Mouse (Mus musculus) megakaryocyte, adult 5-6 weeks (primary cell): ENCODE data around the gene Exosc2. TPM values are rescaled to one million over a fixed set of nuclear protein-coding genes. Genes with fewer than 3 reads are reported as not detected.
A peak's percentile ranks its signal among the peaks of the same experiment; 100 is the strongest.

Experiments used
- ATAC-seq: 2 replicates; pipeline ENCODE4 v1.8.0; 2016; ENCODE audit warnings: mild to moderate bottlenecking, inconsistent platforms; ENCODE audit not compliant: poor library complexity, severe bottlenecking
- total RNA-seq, 2 experiments: library from RNA; stranded (forward) in 1 of 2; stranded (reverse) in 1 of 2; fragments of 153-499, 151-499 nt in 1 of 2; fragments of 221-1000, 200-1000 nt in 1 of 2; gene quantifications; 2 replicates each; pipeline versions ENCODE4 v1.2.3 to v1.2.4; 2015 to 2017

Gene Exosc2
- total RNA-seq (2015) (15.3 and 17.7 TPM in 2 replicates), total RNA-seq (2017) (24.1 and 25.9 TPM in 2 replicates)

- ATAC-seq: peak; percentile 97
These were observed at the start of gene Exosc2 for GRCm38 (mm10) chr2:31670551-31671035. Gene Exosc2 (plus strand): TSS chr2:31670715.

- ATAC-seq: no peak
These were observed 37.0 kb upstream of the Exosc2 start for GRCm38 (mm10) chr2:31633531-31633930.

DNA sequence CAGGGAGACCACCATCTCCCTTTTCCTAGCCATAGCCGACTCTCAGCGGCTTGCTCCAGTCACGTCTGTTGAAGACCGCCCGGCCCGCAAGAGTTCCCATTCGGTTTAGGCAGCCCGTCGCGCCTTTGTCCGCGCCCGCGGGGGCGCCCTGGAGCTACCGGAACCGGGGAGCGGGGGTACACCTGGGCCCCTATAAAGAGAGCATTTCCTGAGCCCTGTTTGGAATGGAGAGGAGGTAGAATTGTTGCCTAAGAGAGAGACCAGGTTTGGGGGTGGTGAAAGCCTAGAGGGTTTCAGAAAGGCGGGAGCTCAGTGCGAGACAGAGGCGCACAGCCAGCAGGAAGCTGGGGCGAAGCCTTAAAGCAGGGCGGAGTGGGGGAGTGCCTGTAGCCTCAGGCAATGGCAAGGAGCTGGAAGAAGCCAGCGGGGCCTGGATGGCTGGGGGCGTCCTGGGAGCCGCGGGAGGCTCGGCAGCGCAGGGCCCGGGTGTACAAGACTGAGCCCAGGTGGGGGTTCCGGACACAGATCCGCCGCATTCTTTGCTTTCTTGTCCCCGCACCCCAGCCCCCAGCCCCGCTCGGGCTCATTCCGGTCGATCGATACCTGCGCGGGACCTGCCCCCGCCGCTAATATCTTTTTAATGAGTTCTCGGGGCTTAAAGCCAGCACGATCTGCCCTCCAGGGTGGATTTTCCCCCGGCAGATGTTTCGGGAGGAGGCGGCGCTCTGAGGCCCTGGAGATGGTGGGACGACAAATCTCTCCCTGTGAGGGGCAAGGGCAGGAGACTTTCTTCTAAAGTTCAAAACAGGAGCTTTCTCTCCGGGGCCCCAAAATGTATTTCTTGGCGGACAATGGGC is 35.0 kb upstream of the Exosc2 start:
- no peak for ATAC-seq

GRCm38 (mm10) chr2:31636138-31636741 is 34.3 kb upstream of the Exosc2 start:
- no peak for ATAC-seq

- ATAC-seq: no peak
These were observed 33.8 kb upstream of the Exosc2 start for GRCm38 (mm10) chr2:31636742-31637141.

DNA sequence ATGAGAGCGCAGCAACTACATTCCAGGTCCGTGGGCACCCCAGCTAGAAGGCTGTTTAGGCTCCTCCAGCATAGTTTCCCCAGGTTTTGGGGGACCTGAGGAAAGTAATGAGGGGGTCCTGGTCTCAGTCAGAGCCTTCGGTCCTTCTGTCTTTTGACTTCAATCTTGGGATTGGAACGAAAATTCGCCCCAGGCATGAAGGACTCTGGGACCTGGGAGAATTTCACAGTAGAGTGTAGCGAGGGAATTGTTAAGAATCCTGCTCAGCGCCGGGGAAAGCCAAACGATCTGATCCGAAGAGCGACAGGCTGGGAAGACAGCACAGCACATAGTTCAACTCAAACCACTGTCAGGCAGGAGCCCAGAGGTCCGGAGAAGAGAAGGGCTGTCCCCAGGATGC is 33.2 kb upstream of the Exosc2 start:
- no peak for ATAC-seq

GRCm38 (mm10) chr2:31637807-31638206 is 32.7 kb upstream of the Exosc2 start:
- ATAC-seq: no peak

- ATAC-seq: no peak
These were observed 31.7 kb upstream of the Exosc2 start for GRCm38 (mm10) chr2:31638581-31639465.

DNA sequence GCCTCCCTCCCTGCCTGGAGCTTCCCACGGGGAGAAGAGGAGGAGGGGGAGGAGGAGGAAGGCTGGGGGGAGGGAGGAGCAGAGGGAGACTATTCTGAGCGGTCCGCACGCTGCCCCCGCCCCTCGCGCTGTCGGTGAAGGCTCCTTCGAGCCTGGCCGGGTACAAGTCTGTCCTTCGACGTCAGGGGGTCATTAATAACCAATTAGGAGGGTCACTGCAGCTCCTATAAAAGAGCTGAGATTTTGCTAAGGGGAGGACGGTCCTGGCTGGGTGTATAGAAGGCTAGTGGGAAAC is 31.1 kb upstream of the Exosc2 start:
- no peak for ATAC-seq

- no peak for ATAC-seq
These were observed 30.5 kb upstream of the Exosc2 start, which contains the start of gene Prdm12 for GRCm38 (mm10) chr2:31639901-31640608. Gene Prdm12 (plus strand): TSS chr2:31640037.

DNA sequence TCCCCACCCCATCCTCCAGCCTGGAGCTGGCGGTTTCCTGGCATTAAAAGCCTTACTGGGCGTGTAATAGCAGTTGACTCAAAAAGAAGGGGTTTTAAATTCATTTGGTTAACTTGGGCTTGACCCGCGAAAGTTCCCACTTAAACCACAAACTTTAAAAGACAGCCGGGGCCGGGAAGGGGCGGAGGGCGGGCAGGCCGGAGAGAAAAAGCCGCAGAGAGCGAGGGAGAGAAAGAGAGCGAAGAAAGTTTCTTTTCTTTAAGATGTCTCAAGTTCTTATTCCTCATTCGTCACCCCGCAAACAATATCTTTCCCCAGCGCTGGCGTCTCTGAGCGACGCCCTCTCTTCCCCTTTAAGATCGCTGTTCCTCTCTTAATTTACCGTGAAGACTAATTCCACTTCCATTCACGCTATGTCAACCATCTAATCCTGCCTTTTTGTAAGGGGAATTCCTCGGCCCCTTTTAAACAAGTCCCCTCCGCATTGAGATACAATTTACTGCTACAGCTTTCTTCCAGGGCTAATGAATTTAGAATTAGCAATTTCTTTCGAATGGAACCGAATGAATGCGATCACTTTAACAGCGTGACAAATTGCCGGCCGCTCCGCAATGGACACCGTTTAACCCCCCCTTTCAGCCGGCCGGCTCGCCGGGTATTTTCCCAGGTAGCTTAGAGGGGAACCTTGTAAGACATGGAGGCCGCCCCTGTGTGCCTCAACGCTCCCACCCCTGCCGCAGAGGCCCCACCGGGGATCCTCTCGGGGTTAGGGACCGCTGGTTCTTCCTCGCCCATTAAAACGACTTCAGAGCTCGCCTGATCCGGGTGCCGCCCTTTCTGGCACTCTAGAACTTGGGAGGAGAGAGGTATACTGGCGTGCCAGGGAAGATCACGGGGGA is 29.7 kb upstream of the Exosc2 start:
- no peak for ATAC-seq

- no peak for ATAC-seq
These were observed 29.0 kb upstream of the Exosc2 start for GRCm38 (mm10) chr2:31641508-31641830.

DNA sequence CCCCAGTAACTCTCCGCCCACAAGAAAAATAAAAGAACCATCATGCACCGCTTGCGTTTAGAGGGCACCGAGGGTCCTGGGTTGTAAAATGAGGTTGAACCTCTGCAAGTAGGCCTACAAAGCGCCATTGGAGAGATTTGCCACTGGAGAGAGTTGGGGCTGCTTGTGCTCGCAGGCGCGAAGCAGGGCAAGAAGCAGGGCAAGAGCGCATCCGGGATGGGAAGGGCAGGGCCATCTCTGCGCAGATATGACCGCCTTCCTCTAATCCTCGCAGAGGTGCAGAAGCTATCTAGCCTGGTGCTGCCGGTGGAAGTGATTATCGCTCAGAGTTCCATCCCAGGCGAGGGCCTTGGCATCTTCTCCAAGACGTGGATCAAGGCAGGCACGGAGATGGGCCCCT is 28.6 kb upstream of the Exosc2 start:
- ATAC-seq: no peak

GRCm38 (mm10) chr2:31653971-31654853 is 16.3 kb upstream of the Exosc2 start:
- no peak for ATAC-seq

- no peak for ATAC-seq
These were observed 15.5 kb upstream of the Exosc2 start for GRCm38 (mm10) chr2:31654854-31655559.

DNA sequence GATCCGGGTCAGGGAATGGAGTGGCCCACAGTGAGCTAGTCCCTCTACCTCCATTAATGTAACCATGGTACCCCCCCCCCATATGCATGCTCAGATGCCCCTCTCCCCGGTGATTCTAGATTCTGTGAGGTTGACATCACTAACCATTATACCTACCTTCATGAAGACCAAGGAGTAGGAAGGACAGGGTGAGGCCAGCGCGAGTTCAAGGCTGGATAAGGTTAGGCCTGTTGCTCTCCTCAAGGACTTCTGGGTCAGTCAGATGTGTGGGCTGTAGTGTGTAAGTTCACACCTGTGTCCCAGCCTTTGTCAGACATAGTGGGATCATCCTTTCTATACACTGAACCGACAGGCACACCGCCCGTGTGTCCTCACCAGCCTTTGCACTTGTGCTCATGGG is 14.1 kb upstream of the Exosc2 start:
- ATAC-seq: no peak

DNA sequence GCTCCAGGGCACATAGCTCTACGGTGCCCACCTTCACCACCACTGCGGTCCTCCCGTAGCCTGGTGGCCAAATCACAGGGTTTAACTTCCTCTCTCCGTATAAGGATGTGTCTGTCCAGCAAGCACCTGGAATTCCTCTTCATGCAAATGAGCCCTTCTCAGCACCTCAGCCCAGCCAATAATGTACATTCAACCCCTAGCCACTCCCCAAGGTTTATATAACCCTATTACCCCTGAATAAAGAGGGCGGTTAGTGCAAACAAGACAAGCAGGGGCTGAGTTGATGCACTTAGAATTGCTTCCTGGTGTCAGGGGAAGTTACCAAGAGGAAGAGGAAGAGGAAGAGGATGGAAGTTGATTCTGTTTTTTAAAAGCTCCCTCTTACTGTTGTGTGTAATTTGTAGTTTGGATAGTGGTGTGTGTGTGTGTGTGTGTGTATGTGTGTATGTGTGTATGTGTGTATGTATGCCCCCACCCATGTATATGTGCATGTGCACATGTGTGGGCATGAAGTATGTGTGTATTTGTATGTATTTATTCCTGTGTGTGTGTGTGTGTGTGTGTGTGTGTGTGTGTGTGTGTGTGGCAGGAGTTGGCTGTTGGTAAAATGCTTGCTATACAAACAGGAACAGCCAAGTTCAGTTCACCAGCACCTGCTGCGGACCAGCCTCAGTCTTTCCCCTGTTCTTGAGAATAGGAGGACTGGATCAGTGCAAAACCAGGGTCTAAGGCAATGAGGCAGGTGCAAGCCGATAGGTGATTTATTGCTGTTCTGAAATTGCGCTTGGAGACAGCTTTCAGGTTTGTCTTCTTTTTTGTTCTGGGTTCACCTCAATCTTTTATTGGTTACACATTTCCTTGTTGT is 7.3 kb upstream of the Exosc2 start:
- no peak for ATAC-seq
